Mouse (Mus musculus) C2C12 (cell line): ENCODE measurements around the gene Slu7. TPM values are rescaled to one million over a fixed set of nuclear protein-coding genes. Genes with fewer than 3 reads are reported as not detected.

Experiments used
- H3K27me3 ChIP-seq: one replicate; pipeline ENCODE4 v1.6.1; 2011; ENCODE audit not compliant: control insufficient read depth, insufficient read depth, insufficient read length
- H3K36me3 ChIP-seq: one replicate; pipeline ENCODE4 v1.6.1; 2011; ENCODE audit not compliant: control insufficient read depth, insufficient read depth
- H3K4me3 ChIP-seq: one replicate; pipeline ENCODE4 v1.5.1; 2011; ENCODE audit warnings: mild to moderate bottlenecking, control low read depth; ENCODE audit not compliant: poor library complexity, insufficient read depth, severe bottlenecking
- H3K79me2 ChIP-seq: one replicate; pipeline ENCODE4 v1.6.1; 2011; ENCODE audit not compliant: control insufficient read depth, insufficient read depth
- H3K79me3 ChIP-seq: one replicate; pipeline ENCODE4 v1.6.1; 2011; ENCODE audit warnings: low read depth, control low read depth
- H3ac ChIP-seq: one replicate; pipeline ENCODE3; 2011; ENCODE audit warnings: low read depth; ENCODE audit not compliant: control insufficient read depth, insufficient read length
- CEBPB ChIP-seq: IDR thresholded peaks from one replicate; pipeline ENCODE4 v1.6.1; 2011; ENCODE audit warnings: low read depth, mild to moderate bottlenecking, control low read depth, moderate library complexity
- CTCF ChIP-seq: IDR thresholded peaks from one replicate; pipeline ENCODE4 v1.5.1; 2011; ENCODE audit not compliant: control insufficient read depth, insufficient read depth, insufficient read length
- FOSL1 ChIP-seq: IDR thresholded peaks from one replicate; pipeline ENCODE4 v1.8.0; 2011; ENCODE audit warnings: mild to moderate bottlenecking, low read length; ENCODE audit not compliant: poor library complexity, insufficient read depth, severe bottlenecking
- MAX ChIP-seq: IDR thresholded peaks from one replicate; pipeline ENCODE4 v1.6.1; 2011; ENCODE audit warnings: mild to moderate bottlenecking, control low read depth
- MYOD1 ChIP-seq: IDR thresholded peaks from one replicate; pipeline ENCODE4 v1.6.1; 2011; ENCODE audit warnings: low read depth; ENCODE audit not compliant: control insufficient read depth, insufficient read length
- MYOG ChIP-seq: IDR thresholded peaks from one replicate; pipeline ENCODE4 v1.6.1; 2011; ENCODE audit not compliant: control insufficient read depth, insufficient read length; ENCODE audit errors: extremely low read depth
- USF1 ChIP-seq: IDR thresholded peaks from one replicate; pipeline ENCODE4 v1.6.1; 2011; ENCODE audit warnings: low read depth, mild to moderate bottlenecking, control low read depth, moderate library complexity
- long read RNA-seq, 2 experiments: library from polyadenylated mRNA; unstranded; transcript quantifications; one replicate each; pipeline ENCODE4 v2.0.0; 2019 to 2020
- polyA plus RNA-seq: library from polyadenylated mRNA; unstranded; fragments of >200 nt; fragmentation: generic; extraction: Trizol; gene quantifications from one replicate; pipeline ENCODE4 v1.2.1, GENCODE M21; 2012; ENCODE audit warnings: missing spikeins

Slu7 gene
- polyA plus RNA-seq: 11.0 TPM
- long read RNA-seq, experiment 1, transcript Slu7-201 (16 exons, 3,625 nt): major isoform, 8 of 34 reads
- long read RNA-seq, experiment 1, partial matches to known transcripts: 14 of 34 reads
- long read RNA-seq, experiment 1, other reads (novel, unspliced or antisense): 12 of 34 reads
- long read RNA-seq, experiment 2, transcript Slu7-205 (16 exons, 1,662 nt): minor isoform, 6 of 140 reads
- long read RNA-seq, experiment 2, transcript Slu7-201 (16 exons, 3,625 nt): major isoform, 59 of 140 reads
- long read RNA-seq, experiment 2, partial matches to known transcripts: 35 of 140 reads
- long read RNA-seq, experiment 2, other reads (novel, unspliced or antisense): 39 of 140 reads

GRCm38 (mm10) chr11:43433254-43434023 lies at the start of gene Slu7:
Slu7 (plus strand) TSS chr11:43433744.
- Histone ChIP-seq H3K36me3 (peaks cover 15% of the 10 kb centered on the region), H3K4me3 (peak within 1 kb of the TSS; percentile 79), H3K27me3 (no peaks in the 10 kb centered on the region), H3K79me3 (peaks cover 23% of the 10 kb centered on the region), H3ac (peak within 1 kb of the TSS; percentile 87), H3K79me2 (peaks cover 31% of the 10 kb centered on the region)
- no peak for TF ChIP-seq FOSL1
- TF ChIP-seq MYOD1: no peak
- no peak for TF ChIP-seq CTCF
- no peak for TF ChIP-seq CEBPB
- no peak for TF ChIP-seq MYOG
- no peak for TF ChIP-seq USF1
- no peak for TF ChIP-seq MAX

GRCm38 (mm10) chr11:43385055-43385649 lies 48.4 kb upstream of the Slu7 start:
- TF ChIP-seq MAX (no peak), CEBPB (no peak), CTCF (no peak), MYOD1 (no peak), MYOG (no peak), FOSL1 (no peak), USF1 (no peak)
- H3K36me3 ChIP-seq: no peaks in the 10 kb centered on the region
- no peaks in the 10 kb centered on the region for H3K79me3 ChIP-seq
- no peaks in the 10 kb centered on the region for H3K27me3 ChIP-seq
- H3K4me3 ChIP-seq: no peak overlapping the region
- H3ac ChIP-seq: peak overlapping the region; percentile 21
- no peaks in the 10 kb centered on the region for H3K79me2 ChIP-seq

- H3K27me3 ChIP-seq: no peaks in the 10 kb centered on the region
- no peak overlapping the region for H3K4me3 ChIP-seq
- H3ac ChIP-seq: no peak overlapping the region
- TF ChIP-seq CEBPB: no peak
- TF ChIP-seq MYOG: no peak
- no peak for TF ChIP-seq CTCF
- no peak for TF ChIP-seq MYOD1
- TF ChIP-seq FOSL1: no peak
- no peak for TF ChIP-seq USF1
- TF ChIP-seq MAX: no peak
- H3K36me3 ChIP-seq: no peaks in the 10 kb centered on the region
- H3K79me3 ChIP-seq: no peaks in the 10 kb centered on the region
- no peaks in the 10 kb centered on the region for H3K79me2 ChIP-seq
These were observed 47.8 kb upstream of the Slu7 start for GRCm38 (mm10) chr11:43385716-43386115.

GRCm38 (mm10) chr11:43387004-43387880 lies 46.3 kb upstream of the Slu7 start:
- Histone ChIP-seq H3ac (no peak overlapping the region), H3K27me3 (no peaks in the 10 kb centered on the region), H3K4me3 (no peak overlapping the region), H3K79me3 (no peaks in the 10 kb centered on the region), H3K36me3 (no peaks in the 10 kb centered on the region), H3K79me2 (no peaks in the 10 kb centered on the region)
- no peak for TF ChIP-seq USF1
- no peak for TF ChIP-seq FOSL1
- TF ChIP-seq MYOG: no peak
- no peak for TF ChIP-seq CTCF
- no peak for TF ChIP-seq CEBPB
- no peak for TF ChIP-seq MAX
- TF ChIP-seq MYOD1: no peak
